Mouse (Mus musculus): ENCODE measurements around the gene Sh2d4b. TPM values are rescaled to one million over a fixed set of nuclear protein-coding genes. Genes with fewer than 3 reads are reported as not detected.
A peak's percentile ranks its signal among the peaks of the same experiment; 100 is the strongest.

The Sh2d4b gene
- polyA plus RNA-seq, 1 experiment from 2014 or later, result not detected

DNA sequence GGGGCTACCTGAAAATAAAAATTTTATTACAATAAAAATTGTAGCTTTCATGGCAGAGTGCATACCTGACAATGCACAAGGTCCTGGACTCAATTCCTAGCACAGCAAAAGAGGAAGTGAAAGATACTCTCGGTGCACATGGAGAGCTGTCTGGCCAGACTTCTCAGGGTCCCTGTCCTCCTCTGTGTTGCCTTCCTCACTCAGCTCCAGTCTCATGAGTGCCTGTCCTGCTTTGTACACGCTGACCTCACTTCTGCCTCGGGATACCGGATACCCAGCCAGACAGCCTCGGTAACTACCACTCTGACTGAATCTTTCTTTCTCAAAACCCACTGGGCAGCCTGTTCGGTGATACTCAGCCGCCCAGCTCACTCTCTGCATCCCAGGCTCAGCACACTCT lies 40.3 kb upstream of the Sh2d4b start:
- Histone ChIP-seq H3K9me3 (ENCODE audit: control insufficient read depth) (no peaks in the 10 kb centered on the region), H3K4me3 (ENCODE audit: low read depth, low read length) (no peak overlapping the region), H3K9ac (ENCODE audit: low read depth, low read length) (no peak overlapping the region), H3K27me3 (replicated peaks; ENCODE audit: control insufficient read depth, insufficient read depth, low read length) (no peaks in the 10 kb centered on the region), H3K4me1 (replicated peaks; ENCODE audit: control insufficient read depth, insufficient read depth, low read length) (peaks cover 33% of the 10 kb centered on the region), H3K27ac (ENCODE audit: low read depth, low read length) (no peak overlapping the region), H3K36me3 (ENCODE audit: control insufficient read depth, insufficient read depth) (no peaks in the 10 kb centered on the region; the same call in 1 of the 2 replicates), H3K4me2 (replicated peaks; ENCODE audit: low read depth) (no peak overlapping the region)
- TF ChIP-seq CTCF (IDR thresholded peaks at IDR 0.05; ENCODE audit: low read depth), result no peak
- 84% methylated on average over 7 of the region's 7 CpGs for WGBS
- ATAC-seq, result no peak

DNA sequence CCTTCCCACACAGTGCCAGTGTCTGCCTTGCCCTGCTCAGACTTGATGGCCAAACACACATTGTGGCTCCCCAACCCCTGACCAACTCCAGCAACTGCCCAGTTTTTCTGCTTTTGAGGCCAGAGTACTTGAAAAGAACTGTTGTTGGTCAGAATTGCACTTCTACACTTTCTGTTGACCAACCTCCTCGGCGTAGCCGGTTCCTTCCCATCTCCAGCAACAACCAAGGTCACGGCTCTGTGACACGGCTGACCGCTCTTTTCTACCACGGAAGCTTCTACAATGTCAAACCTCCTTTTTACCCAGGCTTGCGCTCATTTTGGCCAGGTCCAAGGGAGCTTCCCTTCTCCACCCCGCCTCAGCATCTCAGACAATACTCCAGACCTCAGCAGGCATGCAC lies 39.2 kb upstream of the Sh2d4b start:
- WGBS, result 89% methylated on average over 9 of the region's 9 CpGs
- Histone ChIP-seq H3K27ac (ENCODE audit: low read depth, low read length) (0 out of 2 replicates have a peak overlapping the region, but pooled peaks have one; percentile 69), H3K36me3 (ENCODE audit: control insufficient read depth, insufficient read depth) (no peaks in the 10 kb centered on the region; the same call in 1 of the 2 replicates), H3K9ac (ENCODE audit: low read depth, low read length) (no peak overlapping the region), H3K9me3 (ENCODE audit: control insufficient read depth) (no peaks in the 10 kb centered on the region), H3K27me3 (replicated peaks; ENCODE audit: control insufficient read depth, insufficient read depth, low read length) (no peaks in the 10 kb centered on the region), H3K4me2 (replicated peaks; ENCODE audit: low read depth) (no peak overlapping the region), H3K4me1 (replicated peaks; ENCODE audit: control insufficient read depth, insufficient read depth, low read length) (peaks cover 40% of the 10 kb centered on the region), H3K4me3 (ENCODE audit: low read depth, low read length) (no peak overlapping the region)
- no peak for ATAC-seq
- TF ChIP-seq CTCF (IDR thresholded peaks at IDR 0.05; ENCODE audit: low read depth), result no peak

DNA sequence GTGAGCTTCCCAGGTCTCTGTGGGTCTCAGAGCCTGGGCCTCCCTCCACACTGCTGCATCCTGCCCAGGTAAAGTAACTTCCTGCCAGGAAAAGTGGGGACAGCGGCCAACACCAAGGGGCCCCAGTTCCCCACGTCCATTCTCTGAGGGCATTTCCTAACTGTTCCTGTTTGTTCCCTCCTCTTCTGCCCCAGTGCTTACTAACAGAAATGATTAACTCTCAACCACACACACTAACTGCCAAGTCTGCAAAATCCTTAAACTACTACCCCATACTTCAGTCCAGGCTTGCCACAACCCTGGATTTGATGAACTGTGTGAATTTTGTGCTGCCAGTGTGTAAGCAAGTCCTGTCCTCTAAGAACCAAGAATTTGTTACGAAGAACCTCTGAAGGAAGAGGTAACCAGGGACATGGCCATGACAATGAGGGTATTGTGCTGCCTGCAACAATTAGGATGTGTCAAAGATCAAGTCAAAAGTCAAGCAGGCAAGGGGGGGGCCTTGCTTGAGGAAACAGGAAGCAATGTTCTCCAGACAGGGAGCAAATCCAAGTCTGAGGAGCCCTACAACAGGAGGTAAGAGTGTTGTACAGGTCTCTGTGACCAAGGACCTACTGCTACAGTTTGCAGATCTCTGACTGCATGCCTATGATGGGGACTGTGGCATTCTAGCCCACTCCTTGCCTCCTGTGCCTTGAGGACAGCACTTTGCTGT lies 38.2 kb upstream of the Sh2d4b start:
- no peaks in the 10 kb centered on the region for H3K9me3 ChIP-seq (ENCODE audit: control insufficient read depth)
- no peaks in the 10 kb centered on the region for H3K27me3 ChIP-seq (replicated peaks; ENCODE audit: control insufficient read depth, insufficient read depth, low read length)
- peak overlapping the region; percentile 69 for H3K27ac ChIP-seq (ENCODE audit: low read depth, low read length)
- H3K36me3 ChIP-seq (ENCODE audit: control insufficient read depth, insufficient read depth), result no peaks in the 10 kb centered on the region; the same call in 1 of the 2 replicates
- H3K4me1 ChIP-seq (replicated peaks; ENCODE audit: control insufficient read depth, insufficient read depth, low read length), result peaks cover 40% of the 10 kb centered on the region
- H3K4me3 ChIP-seq (ENCODE audit: low read depth, low read length), result no peak overlapping the region
- ATAC-seq, result peak; percentile 23
- no peak for TF ChIP-seq CTCF (IDR thresholded peaks at IDR 0.05; ENCODE audit: low read depth)
- 37% methylated on average over 3 of the region's 3 CpGs for WGBS
- H3K4me2 ChIP-seq (replicated peaks; ENCODE audit: low read depth), result 0 out of 2 replicates have a peak overlapping the region, but pooled peaks have one; percentile 6
- H3K9ac ChIP-seq (ENCODE audit: low read depth, low read length), result no peak overlapping the region

DNA sequence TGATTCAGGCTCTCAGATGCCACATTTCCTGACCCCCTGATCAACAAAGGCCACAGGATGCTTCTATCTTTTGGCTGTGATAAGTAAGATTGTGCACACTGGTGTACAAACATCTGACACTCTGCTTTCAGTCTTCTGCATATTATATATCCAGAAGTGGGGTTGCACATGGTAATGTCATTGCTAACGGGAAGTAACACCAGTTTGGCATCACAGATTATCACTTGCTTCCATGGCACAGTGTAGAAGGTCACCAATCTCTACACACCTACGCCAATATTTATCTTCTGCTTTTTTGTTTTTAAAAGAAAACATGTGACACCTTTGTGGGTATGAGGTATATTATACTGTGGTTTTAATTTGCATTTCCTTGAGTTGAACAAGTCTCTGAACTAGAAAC lies 36.9 kb upstream of the Sh2d4b start:
- TF ChIP-seq CTCF (IDR thresholded peaks at IDR 0.05; ENCODE audit: low read depth), result no peak
- Histone ChIP-seq H3K4me2 (replicated peaks; ENCODE audit: low read depth) (no peak overlapping the region), H3K27ac (ENCODE audit: low read depth, low read length) (no peak overlapping the region), H3K36me3 (ENCODE audit: control insufficient read depth, insufficient read depth) (no peaks in the 10 kb centered on the region; the same call in 1 of the 2 replicates), H3K9me3 (ENCODE audit: control insufficient read depth) (no peaks in the 10 kb centered on the region), H3K27me3 (replicated peaks; ENCODE audit: control insufficient read depth, insufficient read depth, low read length) (no peaks in the 10 kb centered on the region), H3K9ac (ENCODE audit: low read depth, low read length) (no peak overlapping the region), H3K4me3 (ENCODE audit: low read depth, low read length) (no peak overlapping the region), H3K4me1 (replicated peaks; ENCODE audit: control insufficient read depth, insufficient read depth, low read length) (peaks cover 36% of the 10 kb centered on the region)
- 78% methylated on average over 2 of the region's 2 CpGs for WGBS
- ATAC-seq, result no peak

DNA sequence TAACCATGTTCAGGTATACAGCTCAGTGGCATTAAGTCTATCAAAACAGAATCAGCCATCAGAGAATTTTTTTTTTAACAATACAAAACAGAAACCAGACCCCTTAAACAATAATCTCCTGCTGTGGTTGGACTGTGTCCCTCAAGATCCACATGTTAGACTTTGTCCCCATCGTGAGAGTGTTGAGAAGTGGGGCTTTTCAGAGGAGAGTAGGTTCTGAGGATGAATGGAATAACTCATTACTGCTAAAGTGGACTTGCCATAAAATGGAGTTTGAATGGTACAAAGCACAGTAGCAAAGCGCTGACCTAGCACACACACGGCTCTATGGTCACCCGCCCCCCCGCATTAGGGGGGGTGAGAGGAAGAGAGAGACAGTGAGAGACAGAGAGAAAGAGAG lies 35.8 kb upstream of the Sh2d4b start:
- Histone ChIP-seq H3K36me3 (ENCODE audit: control insufficient read depth, insufficient read depth) (no peaks in the 10 kb centered on the region; the same call in 1 of the 2 replicates), H3K9ac (ENCODE audit: low read depth, low read length) (no peak overlapping the region), H3K4me1 (replicated peaks; ENCODE audit: control insufficient read depth, insufficient read depth, low read length) (peaks cover 40% of the 10 kb centered on the region), H3K27me3 (replicated peaks; ENCODE audit: control insufficient read depth, insufficient read depth, low read length) (no peaks in the 10 kb centered on the region), H3K4me2 (replicated peaks; ENCODE audit: low read depth) (no peak overlapping the region), H3K27ac (ENCODE audit: low read depth, low read length) (peak overlapping the region; percentile 68; the same call in 1 of the 2 replicates), H3K4me3 (ENCODE audit: low read depth, low read length) (no peak overlapping the region), H3K9me3 (ENCODE audit: control insufficient read depth) (no peaks in the 10 kb centered on the region)
- ATAC-seq, result no peak
- no peak for TF ChIP-seq CTCF (IDR thresholded peaks at IDR 0.05; ENCODE audit: low read depth)
- WGBS, result 52% methylated on average over 5 of the region's 5 CpGs

DNA sequence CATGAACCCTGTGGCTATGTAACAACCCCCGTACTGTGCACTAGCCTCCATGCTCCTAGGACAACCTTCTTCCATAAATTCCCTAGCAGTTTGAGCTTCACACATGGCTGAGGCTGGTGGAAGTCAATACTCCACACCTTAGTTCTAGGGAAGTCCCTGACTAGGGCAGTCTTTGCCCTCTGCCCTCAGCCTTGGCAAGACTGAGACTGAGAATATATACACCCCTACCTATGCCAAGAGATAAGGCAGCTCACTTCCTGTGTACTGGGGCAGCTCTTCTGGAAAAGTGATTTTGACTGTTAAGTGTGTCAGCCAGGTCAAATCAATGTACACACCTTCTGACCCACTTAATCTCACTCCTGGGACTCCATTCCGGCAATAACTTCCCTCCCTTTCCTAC lies 34.0 kb upstream of the Sh2d4b start:
- Histone ChIP-seq H3K4me2 (replicated peaks; ENCODE audit: low read depth) (0 out of 2 replicates have a peak overlapping the region, but pooled peaks have one; percentile 1), H3K27me3 (replicated peaks; ENCODE audit: control insufficient read depth, insufficient read depth, low read length) (no peaks in the 10 kb centered on the region), H3K27ac (ENCODE audit: low read depth, low read length) (peak overlapping the region; percentile 68), H3K9ac (ENCODE audit: low read depth, low read length) (no peak overlapping the region), H3K9me3 (ENCODE audit: control insufficient read depth) (no peaks in the 10 kb centered on the region), H3K36me3 (ENCODE audit: control insufficient read depth, insufficient read depth) (no peaks in the 10 kb centered on the region), H3K4me1 (replicated peaks; ENCODE audit: control insufficient read depth, insufficient read depth, low read length) (peaks cover 36% of the 10 kb centered on the region), H3K4me3 (ENCODE audit: low read depth, low read length) (no peak overlapping the region)
- 16% methylated on average over 2 of the region's 2 CpGs for WGBS
- ATAC-seq, result peak; percentile 94
- TF ChIP-seq CTCF (IDR thresholded peaks at IDR 0.05; ENCODE audit: low read depth), result no peak
